Mouse (Mus musculus) WW6 (cell line): ENCODE results near the gene Gnat1.
A peak's percentile ranks its signal among the peaks of the same experiment; 100 is the strongest.

Source experiments
- DNase-seq: peaks from one replicate; pipeline ENCODE4 v3.0.0-alpha.2; 2013; ENCODE audit warnings: low read depth, low spot score

The Gnat1 gene

DNA sequence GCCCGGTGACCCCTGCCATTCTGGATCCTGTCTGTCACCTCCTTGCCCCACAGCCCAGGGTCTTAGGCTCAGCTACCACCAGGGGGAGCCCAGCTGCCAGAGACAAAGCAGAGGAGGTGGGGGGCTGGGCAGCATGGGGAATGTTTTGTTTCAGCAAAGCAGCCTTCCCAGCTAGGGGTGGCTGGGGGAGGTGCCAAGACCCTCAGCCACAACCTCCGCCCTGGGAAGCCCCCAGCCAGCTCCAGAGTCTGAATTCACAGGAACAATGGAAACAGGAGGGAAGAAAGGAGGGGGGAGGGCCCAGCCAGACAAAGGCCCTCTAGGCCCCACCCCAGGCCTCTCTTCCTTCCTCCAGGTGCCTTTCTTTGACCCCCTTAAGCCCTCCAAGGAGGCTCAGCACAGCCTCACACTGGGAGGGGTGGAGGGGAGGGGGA lies 52.7 kb downstream of the Gnat1 start:
- peak; percentile 94 for DNase-seq

DNA sequence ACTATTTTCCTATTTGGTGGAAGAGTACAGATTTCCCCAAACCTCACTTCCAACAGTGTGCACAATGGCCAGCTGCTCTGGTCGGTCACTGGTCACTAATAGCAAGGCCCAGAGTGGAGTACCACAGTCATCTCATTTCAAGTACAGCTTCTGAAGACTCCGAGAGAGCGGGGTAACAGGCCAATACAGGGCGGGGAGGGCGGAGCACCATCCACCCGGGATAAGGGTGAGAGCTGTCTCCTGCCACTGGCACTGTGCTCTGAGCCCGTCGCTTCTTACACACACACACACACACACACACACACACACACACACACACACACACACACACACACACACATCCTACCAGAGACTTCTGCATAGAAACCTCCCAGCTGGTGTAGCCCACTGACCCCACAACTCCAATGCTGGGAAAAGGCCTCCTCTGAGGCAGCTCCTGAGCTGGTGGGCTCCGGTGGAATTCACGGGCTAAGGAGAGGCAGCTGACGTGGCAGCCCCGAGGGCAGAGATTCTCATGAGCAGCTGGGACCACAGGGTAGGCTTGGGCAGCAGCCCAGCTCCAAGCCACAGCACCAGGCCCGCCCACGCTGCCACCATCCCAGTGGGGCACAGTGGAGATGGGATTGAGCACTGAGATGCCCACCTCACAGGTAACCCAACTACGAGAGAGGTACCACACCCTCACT lies 53.2 kb downstream of the Gnat1 start:
- no peak for DNase-seq

DNA sequence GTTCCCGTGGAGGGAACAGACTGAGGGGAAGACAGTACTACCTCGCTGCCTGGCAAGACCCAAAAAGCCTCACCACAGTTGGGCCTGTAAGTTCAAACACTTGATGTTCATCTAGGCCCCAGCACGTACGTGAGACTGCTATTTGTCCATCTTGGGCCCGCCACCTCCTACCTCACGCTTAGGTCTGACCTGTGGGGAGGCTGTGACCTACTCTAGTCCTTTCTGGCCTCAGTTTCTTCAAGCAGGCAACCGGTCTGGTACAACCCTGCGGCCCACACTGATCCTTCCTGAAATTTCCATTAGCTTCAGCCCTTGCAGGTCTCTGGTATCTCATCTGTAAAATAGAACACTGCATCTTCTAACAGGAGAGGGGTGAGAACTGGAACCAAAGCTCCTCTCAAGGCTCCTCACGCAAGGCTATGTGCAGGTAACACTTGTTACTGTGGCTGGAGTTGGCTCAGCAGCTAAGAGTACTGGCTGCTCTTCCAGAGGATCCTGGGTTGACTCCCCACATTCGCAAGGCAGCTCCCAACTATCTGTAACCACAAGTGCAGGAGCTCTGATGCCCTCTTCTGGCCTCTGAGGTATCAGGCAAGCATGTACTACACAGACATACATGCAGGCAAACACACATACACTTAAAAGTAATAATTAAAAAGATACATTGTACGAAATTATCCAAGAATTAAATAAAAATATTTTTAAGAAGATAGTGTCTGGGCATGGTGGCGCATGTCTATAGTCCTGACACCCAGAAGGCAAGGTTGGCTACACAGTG lies 54.0 kb downstream of the Gnat1 start:
- no peak for DNase-seq

DNA sequence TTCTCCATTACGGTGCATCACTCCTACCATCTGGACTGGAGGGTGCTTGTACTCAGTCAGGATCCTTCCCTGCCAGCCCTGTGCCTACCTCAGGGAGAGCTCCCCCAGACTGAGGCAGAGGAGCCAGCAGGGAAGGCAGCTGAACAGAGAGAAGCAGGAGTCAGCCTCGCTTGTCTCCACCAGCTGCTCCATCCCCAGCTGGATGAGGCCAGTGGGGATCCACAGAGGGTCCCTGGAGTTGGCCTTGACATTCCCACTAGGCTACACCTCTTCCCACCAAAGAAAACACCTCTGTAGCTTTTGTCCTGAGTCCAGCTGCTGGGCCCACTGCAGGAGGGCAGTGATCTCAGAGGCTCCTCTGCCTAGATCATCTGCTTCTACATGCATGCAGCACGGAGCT lies 54.6 kb downstream of the Gnat1 start:
- DNase-seq, result no peak

DNA sequence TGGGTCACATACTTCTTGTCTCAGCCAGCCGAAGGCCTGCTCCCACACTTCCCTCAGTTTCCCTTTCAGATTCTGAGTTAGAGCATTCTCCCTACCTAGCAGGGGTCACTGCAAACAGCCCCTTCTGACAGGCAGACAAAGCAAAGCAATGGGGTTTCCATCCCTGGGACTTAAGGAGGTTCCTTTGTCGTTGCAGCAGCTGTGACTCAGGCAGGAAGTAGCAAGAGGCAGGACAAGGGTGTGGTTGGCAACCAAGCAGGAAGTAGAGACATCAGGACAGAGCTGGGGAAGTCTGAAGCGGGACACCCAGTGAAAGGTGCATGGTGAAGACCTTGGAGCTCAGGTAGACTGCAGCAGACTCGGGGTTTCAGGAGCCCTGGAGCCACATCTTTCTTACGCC lies 55.0 kb downstream of the Gnat1 start:
- no peak for DNase-seq
